Mouse (Mus musculus) forebrain, embryonic 13.5 days (tissue): ENCODE results near the gene Olfr281. TPM values are rescaled to one million over a fixed set of nuclear protein-coding genes. Genes with fewer than 3 reads are reported as not detected.

Experiments
- ATAC-seq: fragments of 200-750 bp; cut with Nextera tagmentation; 2 replicates; pipeline ENCODE4 v1.8.0; 2017
- H3K27ac ChIP-seq: fragments of 300-500 bp; sonication (generic); 2 replicates; pipeline ENCODE4 v1.5.1; 2015; ENCODE audit warnings: inconsistent platforms, mild to moderate bottlenecking, moderate library complexity
- H3K27me3 ChIP-seq: fragments of 300-500 bp; sonication (generic); 2 replicates; pipeline ENCODE4 v1.6.1; 2015; ENCODE audit warnings: mild to moderate bottlenecking, inconsistent platforms
- H3K36me3 ChIP-seq: fragments of 300-500 bp; sonication (generic); 2 replicates; pipeline ENCODE4 v1.6.1; 2015; ENCODE audit warnings: mild to moderate bottlenecking, inconsistent platforms; ENCODE audit not compliant: poor library complexity, severe bottlenecking
- H3K4me1 ChIP-seq: fragments of 300-500 bp; sonication (generic); 2 replicates; pipeline ENCODE4 v1.6.1; 2015; ENCODE audit warnings: inconsistent platforms
- H3K4me2 ChIP-seq: fragments of 300-500 bp; sonication (generic); 2 replicates; pipeline ENCODE4 v1.6.1; 2015; ENCODE audit warnings: inconsistent platforms, mild to moderate bottlenecking, moderate library complexity
- H3K4me3 ChIP-seq: fragments of 300-500 bp; sonication (generic); 2 replicates; pipeline ENCODE4 v1.5.1; 2015; ENCODE audit warnings: mild to moderate bottlenecking, inconsistent platforms
- H3K9ac ChIP-seq: fragments of 300-500 bp; sonication (generic); 2 replicates; pipeline ENCODE4 v1.6.1; 2015; ENCODE audit warnings: mild to moderate bottlenecking, inconsistent platforms
- H3K9me3 ChIP-seq: fragments of 300-500 bp; sonication (generic); replicated peaks from 2 replicates; pipeline ENCODE4 v1.6.1; 2016; ENCODE audit warnings: inconsistent platforms
- WGBS: fragments of 180-500 bp; shearing (Covaris S2); methylation state at CpG from one replicate; pipeline ENCODE4 v1.1.7; 2015; 5-methylcytosine and 5-hydroxymethylcytosine counted together
- polyA plus RNA-seq: library from polyadenylated mRNA; unstranded; fragments of >200 nt; fragmentation: Nextera tagmentation; extraction: Ambion mirVana; gene quantifications from 2 replicates; pipeline ENCODE4 v1.2.1, GENCODE M21; 2015

Olfr281 gene
- polyA plus RNA-seq, 1 experiment from 2014 or later: not detected

DNA sequence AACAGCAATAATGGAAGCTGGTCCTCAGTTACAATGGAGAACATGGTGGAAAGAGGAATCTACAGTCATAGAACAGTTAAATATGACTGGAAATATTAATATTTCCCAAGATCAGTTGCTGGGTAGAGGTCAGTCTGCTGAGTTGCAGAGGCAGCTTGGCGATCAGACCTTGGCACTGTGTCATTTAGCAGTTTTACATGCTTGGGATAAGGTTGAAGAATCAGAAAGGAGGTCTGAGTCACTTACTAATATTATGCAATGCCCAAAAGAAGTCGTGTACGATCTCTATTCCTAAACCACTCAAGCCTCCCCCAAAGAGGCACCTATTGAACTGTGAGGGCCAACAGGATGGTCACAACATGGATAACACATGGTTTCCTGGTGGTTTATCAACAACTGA, 7.8 kb upstream of the Olfr281 start:
- H3K9me3 ChIP-seq: no peaks in the 10 kb centered on the region
- H3K27me3 ChIP-seq: no peaks in the 10 kb centered on the region
- no peak for ATAC-seq
- no peak overlapping the region for H3K4me2 ChIP-seq
- no peaks in the 10 kb centered on the region for H3K36me3 ChIP-seq
- H3K9ac ChIP-seq: no peak overlapping the region
- no peak overlapping the region for H3K4me3 ChIP-seq
- WGBS: 82% methylated on average over 3 of the region's 3 CpGs
- no peak overlapping the region for H3K27ac ChIP-seq
- H3K4me1 ChIP-seq: no peaks in the 10 kb centered on the region

DNA sequence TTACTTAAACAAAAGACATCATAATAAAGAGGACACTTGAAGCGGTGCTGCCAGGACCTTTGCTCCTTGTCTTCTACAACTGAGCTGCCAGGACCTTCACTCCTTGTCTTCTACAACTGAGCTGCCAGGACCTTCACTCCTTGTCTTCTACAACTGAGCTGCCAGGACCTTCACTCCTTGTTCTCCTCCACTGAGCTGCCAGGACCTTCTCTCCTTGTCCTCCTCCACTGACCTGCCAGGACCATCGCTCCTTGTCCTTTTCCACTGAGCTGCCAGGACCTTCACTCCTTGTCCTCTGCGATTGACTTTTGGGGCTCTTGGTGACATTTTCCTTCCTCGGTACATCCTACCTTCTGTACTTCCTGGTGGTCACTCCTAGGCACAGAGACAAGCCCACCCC, 3.9 kb upstream of the Olfr281 start:
- Histone ChIP-seq H3K4me1 (no peaks in the 10 kb centered on the region), H3K4me3 (no peak overlapping the region), H3K27ac (no peak overlapping the region), H3K9ac (no peak overlapping the region), H3K36me3 (no peaks in the 10 kb centered on the region), H3K9me3 (no peaks in the 10 kb centered on the region), H3K4me2 (no peak overlapping the region), H3K27me3 (no peaks in the 10 kb centered on the region)
- no peak for ATAC-seq
- WGBS: 55% methylated on average over 4 of the region's 4 CpGs

DNA sequence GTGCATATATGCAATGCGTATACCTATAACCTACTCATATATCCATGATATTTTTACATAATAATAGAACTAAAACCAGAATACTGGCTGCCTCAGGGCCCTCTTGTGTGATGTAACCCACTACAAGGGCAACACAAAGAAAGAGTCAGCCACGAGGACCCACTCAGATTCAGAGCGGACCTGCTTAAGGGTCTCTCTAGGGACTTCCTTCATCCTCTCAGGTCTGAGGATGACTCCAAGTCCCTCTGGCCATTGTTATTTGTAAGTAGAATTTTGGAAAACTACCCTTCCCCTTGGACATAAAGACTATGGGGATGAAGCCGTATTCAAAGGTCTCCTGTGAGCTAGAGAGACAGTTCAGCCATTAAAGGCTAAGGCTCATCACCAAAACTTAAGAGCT, 17.2 kb downstream of the Olfr281 start, which contains the start of gene OR5BS1P:
OR5BS1P (plus strand) TSS at position 301 of the 400 bp plus-strand sequence.
- no peak for ATAC-seq

DNA sequence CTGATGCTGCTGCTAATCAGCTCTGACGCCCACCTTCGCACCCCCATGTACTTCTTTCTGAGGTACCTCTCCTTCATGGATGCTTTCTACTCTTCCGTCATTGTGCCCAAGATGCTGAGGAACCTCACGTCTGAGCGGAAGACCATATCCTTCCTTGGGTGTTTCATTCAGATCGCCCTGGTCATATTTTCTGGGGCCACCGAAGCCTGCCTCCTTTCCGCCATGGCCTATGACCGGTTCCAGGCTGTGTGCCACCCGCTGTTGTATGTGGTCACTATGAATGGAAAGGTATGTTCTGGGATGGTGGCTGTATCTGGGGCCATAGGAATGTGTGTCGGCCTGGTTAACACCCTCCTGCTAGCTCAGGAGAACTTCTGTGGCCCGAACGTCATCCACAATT, 19.2 kb downstream of the Olfr281 start:
- no peaks in the 10 kb centered on the region for H3K36me3 ChIP-seq
- no peaks in the 10 kb centered on the region for H3K27me3 ChIP-seq
- 94% methylated on average over 13 of the region's 13 CpGs for WGBS
- no peak for ATAC-seq
- no peak overlapping the region for H3K9ac ChIP-seq
- H3K9me3 ChIP-seq: no peaks in the 10 kb centered on the region
- H3K4me1 ChIP-seq: no peaks in the 10 kb centered on the region; the same call in 1 of the 2 replicates
- H3K4me3 ChIP-seq: no peak overlapping the region
- no peak overlapping the region for H3K4me2 ChIP-seq
- H3K27ac ChIP-seq: no peak overlapping the region

More for the DNA sequence above, 17.2 kb downstream of the Olfr281 start, which contains the start of gene OR5BS1P:
- WGBS: 88% methylated on average over 4 of the region's 4 CpGs
- Histone ChIP-seq H3K36me3 (no peaks in the 10 kb centered on the region), H3K4me1 (no peaks in the 10 kb centered on the region), H3K4me3 (no peak within 1 kb of the TSS), H3K4me2 (no peak within 1 kb of the TSS), H3K27me3 (no peaks in the 10 kb centered on the region), H3K9me3 (no peaks in the 10 kb centered on the region), H3K27ac (no peak within 1 kb of the TSS), H3K9ac (no peak within 1 kb of the TSS)

DNA sequence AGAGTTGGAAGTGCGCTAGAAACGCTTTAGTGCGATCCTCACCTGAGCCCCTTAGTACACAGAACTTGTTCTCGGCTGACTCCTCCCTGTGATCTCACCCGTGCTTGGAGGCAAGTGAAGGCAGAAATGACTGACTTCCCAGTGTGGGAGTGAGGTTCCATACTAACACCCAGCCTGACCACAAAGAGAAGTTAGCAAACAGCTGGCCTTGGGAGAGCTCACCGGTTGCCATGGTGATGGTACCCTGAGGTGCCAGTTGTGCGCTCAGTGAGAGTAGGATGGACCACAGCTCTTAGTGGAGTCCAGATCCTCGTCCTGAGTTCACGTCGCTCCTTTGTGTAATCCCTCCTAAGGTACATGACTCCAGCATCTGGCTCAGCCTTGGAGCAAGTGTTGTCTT, 22.6 kb downstream of the Olfr281 start:
- H3K36me3 ChIP-seq: no peaks in the 10 kb centered on the region
- 78% methylated on average over 10 of the region's 10 CpGs for WGBS
- H3K27ac ChIP-seq: no peak overlapping the region
- no peak for ATAC-seq
- no peak overlapping the region for H3K9ac ChIP-seq
- no peaks in the 10 kb centered on the region for H3K9me3 ChIP-seq
- H3K4me1 ChIP-seq: no peaks in the 10 kb centered on the region; the same call in 1 of the 2 replicates
- no peak overlapping the region for H3K4me3 ChIP-seq
- no peak overlapping the region for H3K4me2 ChIP-seq
- H3K27me3 ChIP-seq: no peaks in the 10 kb centered on the region

DNA sequence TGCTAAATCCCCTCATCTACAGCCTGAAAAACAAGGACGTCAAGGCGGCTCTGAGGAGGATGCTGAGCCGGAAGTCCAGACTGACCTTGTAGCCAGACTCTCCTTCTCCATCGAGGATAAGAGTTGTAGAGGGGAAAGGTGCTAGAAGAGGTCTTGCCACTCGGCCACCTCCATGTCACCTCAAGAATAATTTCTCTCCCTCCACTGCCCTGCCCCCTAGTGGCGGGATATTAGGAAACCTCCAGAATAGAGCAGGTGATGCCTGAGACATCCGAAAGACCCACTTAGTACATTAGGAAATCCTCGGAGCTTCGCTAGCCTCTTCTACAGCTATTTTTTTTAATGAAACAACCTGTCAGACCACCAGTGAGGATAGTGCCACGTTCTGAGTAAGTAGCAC, 23.0 kb downstream of the Olfr281 start:
- no peaks in the 10 kb centered on the region for H3K9me3 ChIP-seq
- no peak overlapping the region for H3K4me2 ChIP-seq
- H3K4me3 ChIP-seq: no peak overlapping the region
- WGBS: 58% methylated on average over 10 of the region's 10 CpGs
- H3K27me3 ChIP-seq: no peaks in the 10 kb centered on the region
- ATAC-seq: no peak
- no peak overlapping the region for H3K27ac ChIP-seq
- no peaks in the 10 kb centered on the region for H3K36me3 ChIP-seq
- no peak overlapping the region for H3K9ac ChIP-seq
- no peaks in the 10 kb centered on the region; the same call in 1 of the 2 replicates for H3K4me1 ChIP-seq

DNA sequence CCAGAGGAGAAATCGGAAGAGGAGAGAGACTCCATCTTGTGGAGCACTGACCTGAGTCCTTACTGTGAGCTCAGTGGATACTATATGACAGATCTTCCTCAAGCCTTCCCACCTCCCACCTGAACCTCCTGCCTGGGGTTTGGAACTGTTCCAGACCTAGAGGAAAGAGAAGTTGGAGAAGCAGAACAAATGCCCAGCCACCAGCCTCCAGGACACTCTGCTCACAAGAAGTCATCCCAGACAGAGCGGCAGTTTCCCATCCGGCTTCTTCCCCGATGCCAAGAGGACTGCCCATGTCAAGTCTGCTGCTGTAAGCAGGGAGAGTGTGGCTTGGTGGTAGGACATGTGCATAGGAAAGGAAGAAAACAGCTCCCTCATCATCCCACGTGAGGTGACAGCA, 23.9 kb downstream of the Olfr281 start:
- WGBS: 78% methylated on average over 5 of the region's 5 CpGs
- H3K27ac ChIP-seq: no peak overlapping the region
- no peaks in the 10 kb centered on the region; the same call in 1 of the 2 replicates for H3K4me1 ChIP-seq
- ATAC-seq: no peak
- H3K9me3 ChIP-seq: no peaks in the 10 kb centered on the region
- no peak overlapping the region for H3K4me3 ChIP-seq
- H3K27me3 ChIP-seq: no peaks in the 10 kb centered on the region
- no peaks in the 10 kb centered on the region for H3K36me3 ChIP-seq
- H3K4me2 ChIP-seq: no peak overlapping the region
- H3K9ac ChIP-seq: no peak overlapping the region

DNA sequence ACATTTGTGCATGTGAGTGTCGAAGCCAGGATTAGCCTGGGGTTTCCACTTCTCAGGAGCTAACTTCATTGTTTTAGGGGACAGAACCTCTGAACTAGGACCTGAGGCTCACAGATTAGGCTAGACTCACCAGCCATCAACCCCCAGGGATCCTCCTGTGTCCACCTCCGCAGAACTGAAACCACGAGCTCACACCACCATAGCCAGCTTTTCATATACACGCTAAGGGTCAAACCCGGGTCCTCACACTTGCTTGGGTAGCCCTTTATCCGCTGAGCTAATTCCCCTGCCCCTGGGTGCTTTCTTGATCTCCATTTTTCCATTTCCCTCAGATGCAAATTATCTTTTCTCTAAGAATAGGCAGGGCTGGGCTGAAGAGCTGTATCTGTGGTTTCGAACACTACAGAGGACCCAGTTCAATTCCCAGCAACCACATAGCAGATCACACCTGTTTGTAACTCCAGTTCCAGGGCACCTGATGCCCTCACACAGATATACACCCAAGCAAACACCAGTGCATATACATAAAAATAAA, 27.2 kb downstream of the Olfr281 start:
- Histone ChIP-seq H3K27me3 (no peaks in the 10 kb centered on the region), H3K9me3 (no peaks in the 10 kb centered on the region), H3K27ac (no peak overlapping the region), H3K4me2 (no peak overlapping the region), H3K4me3 (no peak overlapping the region), H3K4me1 (no peaks in the 10 kb centered on the region; the same call in 1 of the 2 replicates), H3K36me3 (no peaks in the 10 kb centered on the region), H3K9ac (no peak overlapping the region)
- WGBS: 69% methylated on average over 7 of the region's 7 CpGs
- no peak for ATAC-seq

DNA sequence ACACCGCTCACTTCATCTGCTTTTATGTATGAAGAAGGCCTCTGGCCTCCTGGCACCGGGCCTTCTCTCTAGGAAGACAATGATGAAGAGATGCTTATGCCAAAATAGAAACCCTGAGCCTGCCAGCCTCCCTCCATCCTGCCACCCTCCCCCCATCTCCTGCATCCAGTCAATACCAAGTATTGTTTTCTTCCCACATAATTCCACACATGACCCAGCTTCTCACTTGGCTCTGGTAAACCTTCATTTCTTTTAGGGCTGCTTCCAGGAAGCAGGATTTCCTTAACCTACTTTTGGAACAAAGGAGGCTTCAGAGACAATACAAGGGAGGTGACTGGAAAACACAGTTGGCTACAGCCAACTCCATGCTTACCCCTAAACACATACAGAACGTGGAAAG, 30.3 kb downstream of the Olfr281 start, which contains the start of gene Lalba:
Lalba (minus strand) TSS at position 21 of the 400 bp plus-strand sequence.
- Histone ChIP-seq H3K27ac (no peak within 1 kb of the TSS), H3K4me2 (no peak within 1 kb of the TSS), H3K9ac (no peak within 1 kb of the TSS), H3K27me3 (no peaks in the 10 kb centered on the region), H3K9me3 (no peaks in the 10 kb centered on the region), H3K36me3 (no peaks in the 10 kb centered on the region), H3K4me3 (no peak within 1 kb of the TSS), H3K4me1 (no peaks in the 10 kb centered on the region)
- 64% methylated on average over 3 of the region's 3 CpGs for WGBS
- ATAC-seq: no peak

DNA sequence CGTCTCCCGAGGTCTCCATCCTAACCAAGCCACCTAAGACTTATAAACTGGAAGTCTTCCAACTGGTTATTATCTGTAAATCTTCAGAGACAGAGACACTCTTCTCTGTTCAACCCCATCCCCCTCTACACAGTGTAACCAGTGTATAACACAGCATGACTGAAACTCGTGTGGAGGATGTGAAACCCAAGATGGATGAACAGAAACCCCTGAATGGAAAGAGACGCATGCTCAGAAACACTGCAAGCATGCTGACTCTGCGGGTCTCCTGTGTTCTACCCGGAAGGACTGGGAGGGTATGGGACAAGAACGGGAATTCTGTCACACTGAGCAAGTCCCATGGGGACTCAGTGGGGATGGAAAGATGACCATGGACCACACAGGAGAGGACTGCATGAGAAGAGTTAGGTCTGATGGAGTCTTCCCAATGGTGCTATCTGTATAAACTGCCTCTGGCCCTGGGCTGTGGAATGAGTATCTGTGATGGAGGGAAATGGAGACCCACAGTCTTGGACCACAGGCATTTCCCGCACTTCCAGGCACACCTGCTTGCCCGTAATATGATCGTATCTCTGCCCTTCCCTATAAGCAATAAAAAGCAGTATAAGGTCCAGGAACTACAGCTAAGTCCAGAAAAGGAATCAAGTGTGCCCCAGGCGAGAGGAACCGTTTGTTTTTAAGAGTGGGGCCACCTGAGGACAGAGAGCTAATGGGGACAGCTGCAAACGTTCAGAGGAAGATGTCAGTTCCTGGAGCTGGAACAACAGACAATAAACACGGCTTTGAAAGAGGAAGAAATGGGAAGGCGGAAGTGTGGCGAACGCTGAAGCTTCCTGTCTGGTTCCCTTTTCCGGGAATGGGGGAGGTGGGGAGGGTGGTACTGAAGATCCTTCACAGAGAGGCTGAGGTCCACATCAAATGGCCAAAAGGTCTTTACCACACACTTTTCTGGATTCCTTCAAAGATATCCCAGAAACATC, 31.8 kb downstream of the Olfr281 start:
- Histone ChIP-seq H3K4me3 (no peak overlapping the region), H3K27me3 (no peaks in the 10 kb centered on the region), H3K9me3 (no peaks in the 10 kb centered on the region), H3K27ac (no peak overlapping the region), H3K36me3 (no peaks in the 10 kb centered on the region), H3K4me2 (no peak overlapping the region), H3K4me1 (no peaks in the 10 kb centered on the region), H3K9ac (no peak overlapping the region)
- ATAC-seq: no peak
- 82% methylated on average over 18 of the region's 18 CpGs for WGBS

DNA sequence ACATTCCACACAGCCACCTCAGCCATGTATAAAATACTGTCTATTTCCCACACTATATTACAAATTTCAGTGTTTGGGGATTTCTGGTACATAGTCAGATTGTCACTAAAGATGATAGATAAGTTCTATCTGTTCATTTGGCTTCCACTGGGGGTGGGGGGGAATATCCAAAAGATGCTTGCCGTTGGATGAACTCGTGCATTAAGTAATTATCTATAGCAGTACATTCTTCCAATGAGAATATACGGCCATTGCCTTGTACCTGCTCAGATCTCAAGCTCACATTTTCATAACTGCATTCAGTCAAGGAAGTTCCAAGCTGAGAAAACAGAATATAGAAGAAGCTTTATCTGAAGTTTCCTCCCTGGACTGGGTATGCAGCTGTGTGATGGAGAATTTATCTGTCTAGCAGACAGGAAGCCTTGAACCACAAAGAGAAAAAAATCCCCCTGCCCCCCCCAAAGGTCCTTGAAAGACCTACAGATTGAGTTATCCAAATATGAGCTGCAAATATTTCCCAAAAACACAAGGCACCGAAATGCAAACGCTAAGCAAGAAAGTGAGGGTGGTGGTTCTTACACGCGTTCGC, 34.1 kb downstream of the Olfr281 start:
- 97% methylated on average over 8 of the region's 8 CpGs for WGBS
- H3K36me3 ChIP-seq: no peaks in the 10 kb centered on the region
- H3K27ac ChIP-seq: no peak overlapping the region
- H3K4me3 ChIP-seq: no peak overlapping the region
- H3K9me3 ChIP-seq: no peaks in the 10 kb centered on the region
- no peaks in the 10 kb centered on the region for H3K4me1 ChIP-seq
- no peak overlapping the region for H3K9ac ChIP-seq
- H3K4me2 ChIP-seq: no peak overlapping the region
- no peak for ATAC-seq
- no peaks in the 10 kb centered on the region for H3K27me3 ChIP-seq

DNA sequence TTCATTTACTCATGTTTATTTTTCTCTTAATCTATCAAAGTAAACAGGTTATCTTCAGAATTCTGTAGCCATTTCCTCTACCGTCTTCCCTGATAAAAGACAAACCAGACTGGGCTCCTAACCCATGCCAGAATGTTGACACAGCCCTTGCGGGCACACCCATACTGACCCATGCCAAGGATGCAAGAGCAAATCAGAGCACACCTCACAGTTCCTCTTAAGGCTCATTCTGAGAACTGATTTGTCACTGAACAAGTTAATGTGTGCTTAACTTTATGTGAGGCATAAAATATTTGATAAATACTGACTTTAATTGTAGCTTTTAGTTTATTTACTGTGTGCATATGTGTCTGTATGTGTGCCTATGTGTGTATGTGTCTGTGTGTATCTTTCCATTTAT, 38.9 kb downstream of the Olfr281 start:
- ATAC-seq: no peak
- H3K4me1 ChIP-seq: no peaks in the 10 kb centered on the region
- no peak overlapping the region for H3K4me2 ChIP-seq
- no peaks in the 10 kb centered on the region for H3K9me3 ChIP-seq
- H3K9ac ChIP-seq: no peak overlapping the region
- H3K36me3 ChIP-seq: no peaks in the 10 kb centered on the region
- no peak overlapping the region for H3K4me3 ChIP-seq
- 81% methylated on average over 2 of the region's 2 CpGs for WGBS
- H3K27me3 ChIP-seq: no peaks in the 10 kb centered on the region
- H3K27ac ChIP-seq: no peak overlapping the region
